Mouse (Mus musculus) liver, postnatal 0 days (tissue): ENCODE results near the gene Tbc1d1.
A peak's percentile ranks its signal among the peaks of the same experiment; 100 is the strongest.

ENCODE experiments used
- CTCF ChIP-seq: sonication (generic); IDR thresholded peaks from 2 replicates; pipeline ENCODE4 v1.5.1; 2016; ENCODE audit warnings: antibody characterized with exemption, low read depth
- EP300 ChIP-seq: IDR thresholded peaks from 2 replicates; pipeline ENCODE4 v1.6.1; 2016; ENCODE audit warnings: antibody characterized with exemption, low read depth, mild to moderate bottlenecking

GRCm38 (mm10) chr5:64159781-64160704 is 3.9 kb downstream of the Tbc1d1 start:
- TF ChIP-seq CTCF: peak; percentile 34
- TF ChIP-seq EP300: no peak
